Mouse (Mus musculus): ENCODE measurements at regions not wholly inside any gene's neighbourhood (a gene's known extent, or its start where the extent isn't known, plus 50 kb on each side); places are given as distances from the start of the nearest gene placed in this dataset.

DNA sequence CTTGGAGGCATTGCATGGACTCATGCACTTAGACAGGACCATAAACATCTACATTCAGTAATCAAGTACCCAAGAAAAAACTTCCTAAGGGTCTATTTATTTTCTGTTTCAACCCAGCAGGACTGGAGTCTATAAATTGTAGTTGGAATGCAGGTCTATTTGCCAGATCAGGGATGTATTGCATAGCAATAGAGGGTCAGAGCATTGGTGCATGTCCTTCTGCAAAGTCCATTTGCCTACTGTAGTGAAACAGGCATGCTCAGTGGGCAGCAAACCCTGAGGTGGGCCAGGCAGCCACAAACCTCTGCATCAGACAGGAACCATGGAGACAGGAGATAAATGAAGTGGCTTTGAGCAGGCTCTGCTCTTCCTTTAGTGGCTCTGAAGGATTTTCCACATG is 386.5 kb upstream of the Tenm4 start:
- Histone ChIP-seq H3K4me3 (replicated peaks) (no peak overlapping the region), H3K27ac (no peak overlapping the region), H3K9ac (no peak overlapping the region), H3K9me3 (no peaks in the 10 kb centered on the region), H3K4me2 (no peak overlapping the region), H3K27me3 (replicated peaks) (no peaks in the 10 kb centered on the region), H3K36me3 (no peaks in the 10 kb centered on the region), H3K4me1 (no peaks in the 10 kb centered on the region)
- no peak for ATAC-seq (ENCODE audit: insufficient read depth, low FRiP score, low read depth)

DNA sequence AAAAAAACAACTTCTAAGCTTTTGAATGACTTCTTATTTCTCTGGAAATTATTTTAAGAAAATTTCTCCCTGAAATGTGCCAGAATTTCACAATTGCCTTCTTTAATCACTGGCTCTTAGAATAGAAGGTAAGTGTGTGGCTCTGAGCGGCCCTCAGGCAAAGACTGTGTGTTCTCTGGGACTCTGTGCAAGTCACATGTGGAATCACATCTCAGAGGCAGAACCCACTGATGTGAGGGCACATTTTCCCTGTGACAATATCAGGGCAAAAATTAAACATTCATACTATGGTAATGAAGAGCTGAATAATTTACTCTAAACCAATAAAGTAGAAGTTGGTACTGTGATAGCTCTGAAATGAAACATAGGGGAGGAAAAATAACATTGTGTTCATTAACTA is 383.5 kb upstream of the Tenm4 start:
- Histone ChIP-seq H3K4me2 (no peak overlapping the region), H3K4me3 (replicated peaks) (no peak overlapping the region), H3K36me3 (no peaks in the 10 kb centered on the region), H3K27ac (no peak overlapping the region), H3K9ac (no peak overlapping the region), H3K4me1 (no peaks in the 10 kb centered on the region), H3K9me3 (no peaks in the 10 kb centered on the region), H3K27me3 (replicated peaks) (no peaks in the 10 kb centered on the region)
- 83% methylated on average over 1 of the region's 1 CpGs for WGBS
- no peak for ATAC-seq (ENCODE audit: insufficient read depth, low FRiP score, low read depth)

- 63% methylated on average over 3 of the region's 3 CpGs for WGBS
- no peak overlapping the region for H3K9ac ChIP-seq
- no peak for ATAC-seq (ENCODE audit: insufficient read depth, low FRiP score, low read depth)
- no peaks in the 10 kb centered on the region for H3K9me3 ChIP-seq
- H3K4me1 ChIP-seq = no peaks in the 10 kb centered on the region
- no peaks in the 10 kb centered on the region for H3K27me3 ChIP-seq (replicated peaks)
- no peak overlapping the region for H3K4me2 ChIP-seq
- no peak overlapping the region for H3K27ac ChIP-seq
- no peak overlapping the region for H3K4me3 ChIP-seq (replicated peaks)
- no peaks in the 10 kb centered on the region for H3K36me3 ChIP-seq
Measured at GRCm38 (mm10) chr7:95787951-95788350, 383.1 kb upstream of the Tenm4 start.

DNA sequence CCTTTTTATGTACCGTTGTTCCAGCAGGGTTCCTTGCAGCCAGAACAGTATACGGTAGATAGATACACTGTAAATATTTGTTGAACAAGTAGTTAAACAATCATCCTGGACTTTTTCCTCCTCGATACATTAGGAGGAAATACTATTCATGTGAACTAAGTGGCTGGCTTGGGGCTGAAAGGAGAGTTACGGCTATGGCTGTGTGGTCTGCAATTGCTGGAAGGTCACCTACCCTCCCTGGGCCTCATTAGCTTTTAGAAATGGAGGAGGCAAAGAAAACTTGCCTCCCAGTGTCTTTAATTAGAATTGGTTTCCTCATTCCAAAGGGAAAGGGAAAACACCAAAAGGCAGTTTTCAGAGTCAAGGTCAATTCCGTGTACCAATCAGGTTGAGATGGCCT is 381.6 kb upstream of the Tenm4 start:
- H3K27ac ChIP-seq = no peak overlapping the region
- no peaks in the 10 kb centered on the region for H3K36me3 ChIP-seq
- no peaks in the 10 kb centered on the region for H3K27me3 ChIP-seq (replicated peaks)
- H3K9me3 ChIP-seq = no peaks in the 10 kb centered on the region
- no peak overlapping the region for H3K4me3 ChIP-seq (replicated peaks)
- H3K9ac ChIP-seq = no peak overlapping the region
- WGBS = 52% methylated on average over 5 of the region's 5 CpGs
- no peaks in the 10 kb centered on the region for H3K4me1 ChIP-seq
- no peak; the same call in 1 of the 2 replicates for ATAC-seq (ENCODE audit: insufficient read depth, low FRiP score, low read depth)
- H3K4me2 ChIP-seq = no peak overlapping the region

- H3K9me3 ChIP-seq = no peaks in the 10 kb centered on the region
- no peak overlapping the region for H3K4me3 ChIP-seq (replicated peaks)
- H3K27ac ChIP-seq = no peak overlapping the region
- 35% methylated on average over 3 of the region's 3 CpGs for WGBS
- H3K36me3 ChIP-seq = no peaks in the 10 kb centered on the region
- no peak overlapping the region for H3K4me2 ChIP-seq
- no peak overlapping the region for H3K9ac ChIP-seq
- H3K27me3 ChIP-seq (replicated peaks) = no peaks in the 10 kb centered on the region
- H3K4me1 ChIP-seq = no peaks in the 10 kb centered on the region
- no peak for ATAC-seq (ENCODE audit: insufficient read depth, low FRiP score, low read depth)
Measured at GRCm38 (mm10) chr7:95799022-95799421, 372.0 kb upstream of the Tenm4 start.

DNA sequence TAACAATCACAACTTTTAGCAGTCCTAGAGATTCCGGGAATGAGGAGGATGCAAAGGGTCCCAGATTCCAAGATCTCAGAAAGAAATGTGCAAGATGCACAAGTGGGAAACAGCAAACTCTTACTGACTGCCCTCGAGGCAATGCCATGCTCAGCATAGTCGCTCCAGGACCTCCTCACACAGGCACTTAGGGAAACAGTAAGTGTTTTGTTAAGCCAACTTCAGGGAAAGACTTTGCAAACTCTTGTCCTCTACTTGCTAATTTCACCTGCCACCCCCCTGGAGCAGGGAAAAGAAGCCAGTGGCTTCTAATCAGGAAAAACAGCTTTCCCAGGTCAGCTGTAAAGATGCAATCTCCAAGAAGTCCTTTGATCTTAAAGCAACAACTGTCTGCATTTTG is 361.4 kb upstream of the Tenm4 start:
- Histone ChIP-seq H3K4me2 (no peak overlapping the region), H3K27ac (no peak overlapping the region), H3K27me3 (replicated peaks) (no peaks in the 10 kb centered on the region), H3K36me3 (no peaks in the 10 kb centered on the region), H3K9ac (no peak overlapping the region), H3K9me3 (no peaks in the 10 kb centered on the region), H3K4me1 (no peaks in the 10 kb centered on the region), H3K4me3 (replicated peaks) (no peak overlapping the region)
- 28% methylated on average over 3 of the region's 3 CpGs for WGBS
- ATAC-seq (ENCODE audit: insufficient read depth, low FRiP score, low read depth) = no peak

DNA sequence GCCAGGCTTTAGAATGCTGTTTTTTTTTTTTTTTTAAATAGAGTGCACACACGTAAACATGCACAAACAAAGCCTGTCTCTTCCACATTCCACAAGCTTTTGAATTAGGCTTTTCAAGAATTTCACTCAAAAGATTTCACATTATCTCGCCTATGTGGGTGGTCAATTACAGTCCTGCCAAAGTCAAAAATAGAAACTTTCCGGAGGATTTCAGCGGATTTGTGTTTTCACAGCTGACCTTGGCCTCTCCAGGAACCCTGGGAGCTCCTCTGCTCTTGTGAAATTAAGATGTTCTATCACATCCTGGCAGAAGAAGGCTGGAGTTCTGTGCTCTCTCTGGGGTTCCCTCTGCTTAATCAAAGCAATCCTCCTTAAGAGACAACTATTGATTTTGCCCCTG is 360.9 kb upstream of the Tenm4 start:
- Histone ChIP-seq H3K36me3 (no peaks in the 10 kb centered on the region), H3K4me3 (replicated peaks) (no peak overlapping the region), H3K27me3 (replicated peaks) (no peaks in the 10 kb centered on the region), H3K9me3 (no peaks in the 10 kb centered on the region), H3K9ac (no peak overlapping the region), H3K4me1 (no peaks in the 10 kb centered on the region), H3K4me2 (no peak overlapping the region), H3K27ac (no peak overlapping the region)
- 11% methylated on average over 4 of the region's 4 CpGs for WGBS
- no peak for ATAC-seq (ENCODE audit: insufficient read depth, low FRiP score, low read depth)

- H3K9me3 ChIP-seq = no peaks in the 10 kb centered on the region
- no peaks in the 10 kb centered on the region for H3K27me3 ChIP-seq (replicated peaks)
- no peaks in the 10 kb centered on the region for H3K4me1 ChIP-seq
- ATAC-seq (ENCODE audit: insufficient read depth, low FRiP score, low read depth) = no peak
- no peak overlapping the region for H3K4me3 ChIP-seq (replicated peaks)
- no peaks in the 10 kb centered on the region for H3K36me3 ChIP-seq
- no peak overlapping the region for H3K9ac ChIP-seq
- WGBS = 36% methylated on average over 2 of the region's 2 CpGs
- no peak overlapping the region for H3K27ac ChIP-seq
- no peak overlapping the region for H3K4me2 ChIP-seq
Measured at GRCm38 (mm10) chr7:95814865-95815264, 356.2 kb upstream of the Tenm4 start.

- Histone ChIP-seq H3K27ac (no peak overlapping the region), H3K36me3 (no peaks in the 10 kb centered on the region), H3K4me2 (no peak overlapping the region), H3K27me3 (replicated peaks) (no peaks in the 10 kb centered on the region), H3K4me3 (replicated peaks) (no peak overlapping the region), H3K9me3 (no peaks in the 10 kb centered on the region), H3K9ac (no peak overlapping the region), H3K4me1 (no peaks in the 10 kb centered on the region)
- ATAC-seq (ENCODE audit: insufficient read depth, low FRiP score, low read depth) = no peak
- WGBS = 74% methylated on average over 4 of the region's 4 CpGs
Measured at GRCm38 (mm10) chr7:95823539-95823938, 347.5 kb upstream of the Tenm4 start.

- Histone ChIP-seq H3K4me3 (replicated peaks) (no peak overlapping the region), H3K9me3 (no peaks in the 10 kb centered on the region), H3K27ac (no peak overlapping the region), H3K27me3 (replicated peaks) (no peaks in the 10 kb centered on the region), H3K36me3 (no peaks in the 10 kb centered on the region), H3K4me1 (no peaks in the 10 kb centered on the region), H3K4me2 (no peak overlapping the region), H3K9ac (no peak overlapping the region)
- no peak for ATAC-seq (ENCODE audit: insufficient read depth, low FRiP score, low read depth)
- 83% methylated on average over 4 of the region's 4 CpGs for WGBS
Measured at GRCm38 (mm10) chr7:95829889-95830288, 341.2 kb upstream of the Tenm4 start.

DNA sequence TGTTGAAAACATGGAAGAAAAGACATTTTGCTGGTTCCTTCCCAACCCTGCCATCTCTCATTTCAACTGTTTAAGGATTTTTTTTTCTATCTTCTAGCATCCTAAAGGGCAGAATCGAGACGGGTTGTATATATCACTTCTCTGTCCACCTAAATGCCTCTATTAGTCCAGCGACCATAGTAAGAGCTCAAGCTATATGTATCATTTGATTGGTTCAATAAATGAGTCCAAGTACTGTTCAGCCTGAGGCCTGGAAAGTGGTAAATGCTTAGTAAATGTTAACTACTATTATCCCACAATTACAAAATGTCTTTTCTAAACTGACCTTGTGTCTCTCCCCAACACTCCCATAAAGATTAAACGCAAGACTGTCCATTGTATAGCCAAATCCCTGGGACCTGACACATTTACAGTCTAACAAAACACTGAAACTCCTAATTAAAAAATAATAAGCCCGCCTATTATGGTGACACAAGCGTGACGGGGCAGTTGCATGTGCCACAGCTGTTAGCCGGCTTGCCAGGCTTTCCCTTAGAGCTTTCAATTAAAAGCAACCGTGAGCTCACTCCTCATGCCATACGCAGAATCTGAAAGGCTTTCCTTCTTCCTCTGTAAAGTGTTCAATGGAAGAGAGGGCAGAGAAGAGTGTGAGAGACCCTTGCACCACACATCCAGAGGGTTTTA is 336.7 kb upstream of the Tenm4 start:
- Histone ChIP-seq H3K4me2 (no peak overlapping the region), H3K4me3 (replicated peaks) (no peak overlapping the region), H3K36me3 (no peaks in the 10 kb centered on the region), H3K9me3 (no peaks in the 10 kb centered on the region), H3K27ac (no peak overlapping the region), H3K27me3 (replicated peaks) (no peaks in the 10 kb centered on the region), H3K4me1 (no peaks in the 10 kb centered on the region), H3K9ac (no peak overlapping the region)
- WGBS = 87% methylated on average over 10 of the region's 10 CpGs
- ATAC-seq (ENCODE audit: insufficient read depth, low FRiP score, low read depth) = no peak

DNA sequence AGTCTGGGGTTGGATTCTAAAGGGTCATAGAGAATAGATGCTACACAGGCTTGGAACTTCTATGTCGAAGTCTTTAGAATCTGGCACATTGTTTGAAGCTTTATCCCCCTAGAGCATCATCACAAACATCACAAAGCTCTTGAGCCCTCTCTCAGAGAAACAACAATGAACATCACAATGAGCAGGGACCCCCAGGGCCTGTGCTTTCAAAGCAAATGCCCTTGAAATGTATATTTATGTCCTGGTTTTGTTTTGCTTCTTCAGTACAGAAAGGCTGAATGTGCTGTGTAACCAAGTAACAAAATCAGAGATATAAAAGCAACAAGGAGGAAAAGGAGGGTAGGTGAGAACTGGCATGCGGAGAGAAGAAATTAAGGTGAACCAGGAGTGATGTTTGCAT is 330.6 kb upstream of the Tenm4 start:
- WGBS = 69% methylated on average over 2 of the region's 2 CpGs
- Histone ChIP-seq H3K36me3 (no peaks in the 10 kb centered on the region), H3K9me3 (no peaks in the 10 kb centered on the region), H3K27me3 (replicated peaks) (no peaks in the 10 kb centered on the region), H3K4me2 (no peak overlapping the region), H3K27ac (no peak overlapping the region), H3K4me1 (no peaks in the 10 kb centered on the region), H3K9ac (no peak overlapping the region), H3K4me3 (replicated peaks) (no peak overlapping the region)
- ATAC-seq (ENCODE audit: insufficient read depth, low FRiP score, low read depth) = no peak

DNA sequence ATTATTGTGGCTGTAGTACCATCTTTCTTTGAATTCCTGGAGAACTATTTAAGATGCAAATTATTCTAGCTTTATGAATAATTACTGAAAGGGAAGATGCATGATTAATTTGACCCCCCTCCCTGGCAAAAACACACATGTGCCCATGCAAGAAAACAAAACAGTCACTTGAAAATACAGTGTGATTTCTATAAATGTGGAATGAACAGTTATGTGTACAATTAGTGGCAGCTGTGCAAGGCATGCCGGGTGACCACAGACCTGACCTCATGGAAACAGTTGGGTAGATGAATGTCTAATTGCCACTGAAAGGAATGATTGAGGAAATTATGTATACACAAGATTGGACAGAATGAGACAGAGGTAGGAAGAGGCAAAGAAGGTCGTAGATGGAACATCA is 321.2 kb upstream of the Tenm4 start:
- Histone ChIP-seq H3K27ac (no peak overlapping the region), H3K4me3 (replicated peaks) (no peak overlapping the region), H3K4me2 (no peak overlapping the region), H3K9ac (no peak overlapping the region), H3K27me3 (replicated peaks) (no peaks in the 10 kb centered on the region), H3K36me3 (no peaks in the 10 kb centered on the region), H3K9me3 (no peaks in the 10 kb centered on the region), H3K4me1 (no peaks in the 10 kb centered on the region)
- 68% methylated on average over 2 of the region's 2 CpGs for WGBS
- no peak for ATAC-seq (ENCODE audit: insufficient read depth, low FRiP score, low read depth)

All from stomach, embryonic 15.5 days (tissue).